Mouse (Mus musculus) cerebellum, adult 2 months (tissue): ENCODE results near the gene Wfdc1.

ENCODE experiments used
- CTCF ChIP-seq: fragments of 200-500 bp; IDR thresholded peaks from 2 replicates; pipeline ENCODE4 v1.5.1; 2011; ENCODE audit warnings: low read depth, mild to moderate bottlenecking, control low read depth, low read length, moderate library complexity, borderline replicate concordance; ENCODE audit not compliant: insufficient read depth
- POLR2A ChIP-seq: fragments of 200-500 bp; IDR thresholded peaks from 2 replicates; pipeline ENCODE4 v1.6.1; 2011; ENCODE audit warnings: low read length, control low read depth, borderline replicate concordance; ENCODE audit not compliant: insufficient read depth

DNA sequence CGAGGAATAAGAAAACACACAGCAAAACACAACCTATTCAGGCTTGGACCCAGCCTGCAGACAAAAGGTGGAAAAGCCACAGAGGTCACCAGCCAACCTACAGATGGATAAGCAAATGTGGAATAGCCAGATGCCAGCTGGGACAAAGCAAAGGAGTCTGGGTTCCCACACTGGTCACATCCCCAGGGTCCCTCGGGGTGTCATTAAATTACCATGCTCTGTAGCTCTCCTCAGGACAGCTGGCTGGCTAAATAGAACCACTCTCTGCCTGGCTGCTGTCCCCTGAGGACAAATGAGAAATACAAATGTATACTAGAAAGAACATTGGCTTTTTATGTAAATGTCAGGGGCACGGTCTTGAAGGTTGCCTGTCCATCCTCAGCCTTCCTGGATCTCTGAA is 35.3 kb upstream of the Wfdc1 start:
- TF ChIP-seq POLR2A (no peak), CTCF (no peak)
